Mouse (Mus musculus) hindbrain, postnatal 0 days (tissue): ENCODE measurements around the gene Tmem186. TPM values are rescaled to one million over a fixed set of nuclear protein-coding genes. Genes with fewer than 3 reads are reported as not detected.

Experiments used
- ATAC-seq: fragments of 200-750 bp; cut with Nextera tagmentation; 2 replicates; pipeline ENCODE4 v1.8.0; 2017; ENCODE audit warnings: mild to moderate bottlenecking, moderate TSS enrichment, moderate library complexity
- DNase-seq: peaks from one replicate; pipeline ENCODE4 v3.0.0-alpha.2; 2015; ENCODE audit warnings: low spot score
- H3K27ac ChIP-seq: fragments of 300-500 bp; sonication (generic); 2 replicates; pipeline ENCODE4 v1.5.1; 2014; ENCODE audit warnings: mild to moderate bottlenecking
- H3K27me3 ChIP-seq: fragments of 300-500 bp; sonication (generic); 2 replicates; pipeline ENCODE4 v1.6.1; 2014; ENCODE audit warnings: low read length, mixed read lengths; ENCODE audit not compliant: insufficient read depth
- H3K36me3 ChIP-seq: fragments of 300-500 bp; sonication (generic); 2 replicates; pipeline ENCODE4 v1.6.1; 2014; ENCODE audit warnings: low read length, mixed read lengths; ENCODE audit not compliant: insufficient read depth
- H3K4me1 ChIP-seq: fragments of 300-500 bp; sonication (generic); 2 replicates; pipeline ENCODE4 v1.6.1; 2014; ENCODE audit warnings: antibody characterized with exemption, low read length, mixed read lengths; ENCODE audit not compliant: insufficient read depth
- H3K4me2 ChIP-seq: fragments of 300-500 bp; sonication (generic); 2 replicates; pipeline ENCODE4 v1.6.1; 2014; ENCODE audit warnings: low read depth, mild to moderate bottlenecking, low read length, moderate library complexity, mixed read lengths
- H3K4me3 ChIP-seq: fragments of 300-500 bp; sonication (generic); 2 replicates; pipeline ENCODE4 v1.5.1; 2014; ENCODE audit warnings: low read length
- H3K9ac ChIP-seq: fragments of 300-500 bp; sonication (generic); replicated peaks from 2 replicates; pipeline ENCODE4 v1.6.1; 2014; ENCODE audit warnings: mild to moderate bottlenecking, low read length, moderate library complexity, mixed read lengths
- H3K9me3 ChIP-seq: fragments of 300-500 bp; sonication (generic); 2 replicates; pipeline ENCODE4 v1.6.1; 2016; ENCODE audit warnings: low read length, mixed read lengths
- CTCF ChIP-seq: IDR thresholded peaks from 2 replicates; pipeline ENCODE4 v1.5.1; 2016; ENCODE audit warnings: antibody characterized with exemption, control low read depth, low read depth
- WGBS: fragments of 180-500 bp; shearing (Covaris S2); extraction: QIAGEN DNeasy Blood & Tissue Kit; methylation state at CpG from one replicate; pipeline ENCODE4 v1.1.7; 2014; 5-methylcytosine and 5-hydroxymethylcytosine counted together
- polyA plus RNA-seq: library from polyadenylated mRNA; unstranded; fragments of >200 nt; fragmentation: Nextera tagmentation; extraction: Ambion mirVana; gene quantifications from 2 replicates; pipeline ENCODE4 v1.2.1, GENCODE M21; 2015
- total RNA-seq: library from RNA; depleted of rRNA; stranded (reverse); fragments of >200 nt; gene quantifications from 2 replicates; pipeline ENCODE4 v1.2.3, GENCODE M21; 2014

Gene Tmem186
- total and polyA plus RNA-seq, 2 experiments from 2014 or later = 15.7 to 19.1 TPM

- no peak for ATAC-seq
- Histone ChIP-seq H3K36me3 (peaks cover 15% of the 10 kb centered on the region), H3K4me3 (no peak overlapping the region), H3K27me3 (no peaks in the 10 kb centered on the region), H3K27ac (no peak overlapping the region), H3K4me1 (no peaks in the 10 kb centered on the region), H3K4me2 (no peak overlapping the region), H3K9ac (0 out of 2 replicates have a peak overlapping the region, but pooled peaks have one; percentile 9), H3K9me3 (no peaks in the 10 kb centered on the region)
- WGBS = 26% methylated on average over 10 of the region's 10 CpGs
- TF ChIP-seq CTCF = no peak
- no peak for DNase-seq
Observed at GRCm38 (mm10) chr16:8619659-8620314, 17.7 kb downstream of the Tmem186 start.

- H3K36me3 ChIP-seq = peaks cover 26% of the 10 kb centered on the region; the same call in 1 of the 2 replicates
- ATAC-seq (no peak), DNase-seq (no peak)
- no peak overlapping the region for H3K4me2 ChIP-seq
- no peak overlapping the region for H3K4me3 ChIP-seq
- 78% methylated on average over 3 of the region's 3 CpGs for WGBS
- no peaks in the 10 kb centered on the region for H3K4me1 ChIP-seq
- no peak overlapping the region for H3K9ac ChIP-seq
- no peak overlapping the region for H3K27ac ChIP-seq
- no peaks in the 10 kb centered on the region for H3K9me3 ChIP-seq
- no peaks in the 10 kb centered on the region for H3K27me3 ChIP-seq
- TF ChIP-seq CTCF = no peak
Observed at GRCm38 (mm10) chr16:8613447-8613846, 24.1 kb downstream of the Tmem186 start.

- TF ChIP-seq CTCF = no peak
- no peaks in the 10 kb centered on the region for H3K9me3 ChIP-seq
- H3K27me3 ChIP-seq = no peaks in the 10 kb centered on the region
- H3K4me3 ChIP-seq = no peak overlapping the region
- whole genome bisulfite sequencing = 68% methylated on average over 4 of the region's 4 CpGs
- peaks cover 25% of the 10 kb centered on the region; the same call in 1 of the 2 replicates for H3K36me3 ChIP-seq
- no peak overlapping the region for H3K4me2 ChIP-seq
- ATAC-seq = no peak
- H3K9ac ChIP-seq = no peak overlapping the region
- DNase-seq = no peak
- H3K27ac ChIP-seq = no peak overlapping the region
- H3K4me1 ChIP-seq = no peaks in the 10 kb centered on the region
Observed at GRCm38 (mm10) chr16:8613039-8613438, 24.5 kb downstream of the Tmem186 start.

GRCm38 (mm10) chr16:8612214-8613005 is 25.1 kb downstream of the Tmem186 start:
- Histone ChIP-seq H3K9ac (no peak overlapping the region), H3K27ac (no peak overlapping the region), H3K4me2 (no peak overlapping the region), H3K9me3 (no peaks in the 10 kb centered on the region), H3K36me3 (peaks cover 25% of the 10 kb centered on the region; the same call in 1 of the 2 replicates), H3K4me1 (no peaks in the 10 kb centered on the region), H3K27me3 (no peaks in the 10 kb centered on the region), H3K4me3 (no peak overlapping the region)
- DNase-seq (no peak), ATAC-seq (no peak)
- 90% methylated on average over 8 of the region's 8 CpGs for WGBS
- TF ChIP-seq CTCF = no peak

GRCm38 (mm10) chr16:8610397-8610796 is 27.1 kb downstream of the Tmem186 start:
- H3K27ac ChIP-seq = no peak overlapping the region
- no peaks in the 10 kb centered on the region for H3K9me3 ChIP-seq
- peaks cover 25% of the 10 kb centered on the region; the same call in 1 of the 2 replicates for H3K36me3 ChIP-seq
- H3K4me3 ChIP-seq = no peak overlapping the region
- DNase-seq (no peak), ATAC-seq (no peak)
- WGBS = 82% methylated on average over 3 of the region's 3 CpGs
- no peak overlapping the region for H3K9ac ChIP-seq
- TF ChIP-seq CTCF = no peak
- H3K4me2 ChIP-seq = no peak overlapping the region
- H3K4me1 ChIP-seq = no peaks in the 10 kb centered on the region
- H3K27me3 ChIP-seq = no peaks in the 10 kb centered on the region

- Histone ChIP-seq H3K9me3 (no peaks in the 10 kb centered on the region), H3K9ac (no peak overlapping the region), H3K4me1 (no peaks in the 10 kb centered on the region), H3K27me3 (no peaks in the 10 kb centered on the region), H3K27ac (no peak overlapping the region), H3K36me3 (peaks cover 19% of the 10 kb centered on the region), H3K4me2 (no peak overlapping the region), H3K4me3 (no peak overlapping the region)
- DNase-seq (no peak), ATAC-seq (no peak)
- TF ChIP-seq CTCF = no peak
- WGBS = 82% methylated on average over 3 of the region's 3 CpGs
Observed at GRCm38 (mm10) chr16:8603789-8604188, 33.7 kb downstream of the Tmem186 start.
